ENCODE assay signal across 14 mouse cellular contexts in the genomic region with DNA sequence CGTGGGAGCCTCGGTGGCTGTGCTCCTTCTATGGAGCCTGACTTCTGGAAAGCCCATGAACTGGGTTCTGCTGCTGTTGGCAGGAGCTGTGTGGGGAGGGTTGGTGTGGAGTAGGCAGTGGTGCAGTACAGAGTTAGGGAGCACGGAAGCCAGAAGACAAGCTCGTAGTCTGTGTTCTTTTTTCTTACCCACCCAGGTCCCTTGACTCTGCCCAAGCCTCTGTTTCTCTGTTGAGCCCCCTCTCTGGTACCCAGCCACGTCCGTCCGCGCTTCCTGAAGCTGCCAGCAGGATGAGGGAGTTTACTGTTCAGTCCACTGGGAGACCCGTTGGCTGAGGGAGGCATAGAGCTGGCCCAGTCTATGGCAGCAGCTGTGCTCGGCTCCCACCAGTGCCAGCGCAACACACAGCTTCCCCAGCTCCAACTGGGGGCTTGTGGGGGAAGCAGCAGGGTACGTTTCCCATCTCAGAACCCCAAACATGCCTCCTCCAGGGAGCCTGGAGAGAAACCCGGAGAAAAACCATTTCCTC. TPM values are rescaled to one million over a fixed set of nuclear protein-coding genes. Genes with fewer than 3 reads are reported as not detected.
A peak's percentile ranks its signal among the peaks of the same experiment; 100 is the strongest.
DNase-seq lines count a peak whose midpoint lies in the region; ATAC-seq and TF ChIP-seq lines count a peak whose summit lies in the region.
"Had no signal": no experiment of that assay in that cellular context is flagged by ENCODE, and none has a peak within 500 bp of the region (broad histone marks: within the 10 kb centered on the region; RNA-seq: fewer than 3 reads in every experiment).

No protein-coding gene starts in this region.

- H3K4me1 ChIP-seq in kidney, embryonic 16.5 days (ENCODE audit: insufficient read depth, low read length), result no peaks in the 10 kb centered on the region
- H3K4me1 ChIP-seq in forebrain, embryonic 13.5 days, result peaks cover 22% of the 10 kb centered on the region
- H3K4me1 ChIP-seq in hindbrain, postnatal 0 days (ENCODE audit: insufficient read depth, low read length), result 0 out of 2 replicates have a peak, but pooled peaks cover 4% of the 10 kb centered on the region
- H3K4me1 ChIP-seq in midbrain, postnatal 0 days (ENCODE audit: insufficient read depth, low read length), result no peaks in the 10 kb centered on the region

- no peak for DNase-seq in kidney, postnatal 25 days
- DNase-seq in hindbrain, postnatal 0 days (ENCODE audit: low spot score), result peak; percentile 72
- DNase-seq in midbrain, postnatal 0 days (ENCODE audit: low spot score), result peak; percentile 69
- no peak for DNase-seq in lung, postnatal 36 days
- no peak for DNase-seq in B cell, adult 2 months
- no peak for DNase-seq in urinary bladder, postnatal 25 days (ENCODE audit: low spot score)
- DNase-seq: adrenal gland, adult 8-10 months; thymus, adult 2 months had no signal

- H3K27me3 ChIP-seq in kidney, embryonic 16.5 days (ENCODE audit: insufficient read depth, low read length), result no peaks in the 10 kb centered on the region
- H3K27me3 ChIP-seq in forebrain, embryonic 13.5 days, result no peaks in the 10 kb centered on the region
- no peaks in the 10 kb centered on the region for H3K27me3 ChIP-seq in hindbrain, postnatal 0 days (ENCODE audit: insufficient read depth, low read length)
- no peaks in the 10 kb centered on the region for H3K27me3 ChIP-seq in midbrain, postnatal 0 days (ENCODE audit: insufficient read depth, low read length)
- H3K27me3 ChIP-seq: embryonic facial prominence, embryonic 13.5 days had no signal

- H3K36me3 ChIP-seq in kidney, embryonic 16.5 days (ENCODE audit: insufficient read depth, low read length), result peaks cover 53% of the 10 kb centered on the region
- H3K36me3 ChIP-seq in forebrain, embryonic 13.5 days (ENCODE audit: poor library complexity, severe bottlenecking), result peaks cover 61% of the 10 kb centered on the region
- peaks cover 49% of the 10 kb centered on the region for H3K36me3 ChIP-seq in hindbrain, postnatal 0 days (ENCODE audit: insufficient read depth, low read length)
- peaks cover 43% of the 10 kb centered on the region for H3K36me3 ChIP-seq in midbrain, postnatal 0 days (ENCODE audit: insufficient read depth, low read length)

- H3K27ac ChIP-seq in kidney, embryonic 16.5 days (ENCODE audit: low read length), result no peak overlapping the region
- peak overlapping the region; percentile 76 for H3K27ac ChIP-seq in forebrain, embryonic 13.5 days
- H3K27ac ChIP-seq in hindbrain, postnatal 0 days, result peak overlapping the region; percentile 73
- H3K27ac ChIP-seq in midbrain, postnatal 0 days (ENCODE audit: low read depth, low read length), result no peak overlapping the region
- H3K27ac ChIP-seq: embryonic facial prominence, embryonic 13.5 days; macrophage had no signal

- peak; percentile 49 for TF ChIP-seq CTCF in hindbrain, postnatal 0 days (IDR thresholded peaks at IDR 0.05; ENCODE audit: low read depth)
- no peak for TF ChIP-seq CTCF in midbrain, postnatal 0 days (IDR thresholded peaks at IDR 0.05)

- H3K9me3 ChIP-seq in kidney, embryonic 16.5 days (ENCODE audit: low read length), result no peaks in the 10 kb centered on the region
- no peaks in the 10 kb centered on the region for H3K9me3 ChIP-seq in forebrain, embryonic 13.5 days (replicated peaks)
- no peaks in the 10 kb centered on the region for H3K9me3 ChIP-seq in hindbrain, postnatal 0 days (ENCODE audit: low read length)
- no peaks in the 10 kb centered on the region for H3K9me3 ChIP-seq in midbrain, postnatal 0 days (ENCODE audit: low read length)
- H3K9me3 ChIP-seq: embryonic facial prominence, embryonic 13.5 days had no signal

- peak; percentile 25; the same call in 1 of the 2 replicates for ATAC-seq in kidney, embryonic 16.5 days (ENCODE audit: low FRiP score, low TSS enrichment)
- ATAC-seq in forebrain, embryonic 13.5 days, result peak; percentile 62
- ATAC-seq in hindbrain, postnatal 0 days, result peak; percentile 80
- ATAC-seq in midbrain, postnatal 0 days (ENCODE audit: low FRiP score), result peak; percentile 50; the same call in 1 of the 2 replicates

- 74% methylated on average over 13 of the region's 13 CpGs for WGBS in kidney, embryonic 16.5 days
- 74% methylated on average over 13 of the region's 13 CpGs for WGBS in forebrain, embryonic 13.5 days
- WGBS in hindbrain, postnatal 0 days, result 30% methylated on average over 13 of the region's 13 CpGs
- 49% methylated on average over 13 of the region's 13 CpGs for WGBS in midbrain, postnatal 0 days

- H3K4me2 ChIP-seq in kidney, embryonic 16.5 days (replicated peaks; ENCODE audit: low read depth, low read length), result no peak overlapping the region
- H3K4me2 ChIP-seq in forebrain, embryonic 13.5 days, result no peak overlapping the region
- no peak overlapping the region for H3K4me2 ChIP-seq in hindbrain, postnatal 0 days (ENCODE audit: low read depth, low read length)
- no peak overlapping the region for H3K4me2 ChIP-seq in midbrain, postnatal 0 days (ENCODE audit: low read depth, low read length, poor library complexity, severe bottlenecking)
- H3K4me2 ChIP-seq: embryonic facial prominence, embryonic 13.5 days had no signal

- H3K9ac ChIP-seq in kidney, embryonic 16.5 days (replicated peaks; ENCODE audit: low read length), result no peak overlapping the region
- no peak overlapping the region for H3K9ac ChIP-seq in forebrain, embryonic 13.5 days
- no peak overlapping the region; the same call in 1 of the 2 replicates for H3K9ac ChIP-seq in hindbrain, postnatal 0 days (replicated peaks; ENCODE audit: low read length)
- no peak overlapping the region for H3K9ac ChIP-seq in midbrain, postnatal 0 days (replicated peaks; ENCODE audit: low read length, poor library complexity, severe bottlenecking)
- H3K9ac ChIP-seq: embryonic facial prominence, embryonic 13.5 days had no signal

- H3K4me3 ChIP-seq in kidney, embryonic 16.5 days (ENCODE audit: low read length), result no peak overlapping the region
- H3K4me3 ChIP-seq in forebrain, embryonic 13.5 days, result no peak overlapping the region
- no peak overlapping the region for H3K4me3 ChIP-seq in hindbrain, postnatal 0 days (ENCODE audit: low read length)
- no peak overlapping the region for H3K4me3 ChIP-seq in midbrain, postnatal 0 days (ENCODE audit: low read depth, low read length)
- H3K4me3 ChIP-seq: embryonic facial prominence, embryonic 13.5 days had no signal

RNA-seq across cellular contexts. Expression of gene Nhlh1, which starts 7.3 kb away (rescaled TPM):
- not detected in 2 replicates for polyA plus RNA-seq in kidney, embryonic 16.5 days (2015; fragmentation: Nextera tagmentation; extraction: Ambion mirVana)
- polyA plus RNA-seq in forebrain, embryonic 13.5 days (2015; fragmentation: Nextera tagmentation; extraction: Ambion mirVana), result 7.3 and 7.8 TPM in 2 replicates
- 13.3 and 17.3 TPM in 2 replicates for total RNA-seq in hindbrain, postnatal 0 days (2014; rRNA removed)
- polyA plus RNA-seq in hindbrain, postnatal 0 days (2015; fragmentation: Nextera tagmentation; extraction: Ambion mirVana), result 2.3 and 2.4 TPM in 2 replicates
- total RNA-seq in midbrain, postnatal 0 days (2014; rRNA removed), result 0.38 and 3.6 TPM in 2 replicates
- polyA plus RNA-seq in midbrain, postnatal 0 days (2015; fragmentation: Nextera tagmentation; extraction: Ambion mirVana), result 0.12 TPM in 1 of 2 replicates, not detected in the other
- total RNA-seq: adrenal gland, adult 8-10 months; ES-E14 had no signal
- polyA plus RNA-seq: heart, embryonic 14.5 days; macrophage had no signal

RNA-seq across cellular contexts. Expression of gene Copa, which starts 17.7 kb away (rescaled TPM):
- 260 and 264 TPM in 2 replicates for polyA plus RNA-seq in kidney, embryonic 16.5 days (2015; fragmentation: Nextera tagmentation; extraction: Ambion mirVana)
- polyA plus RNA-seq in forebrain, embryonic 13.5 days (2015; fragmentation: Nextera tagmentation; extraction: Ambion mirVana), result 174 and 194 TPM in 2 replicates
- total RNA-seq in hindbrain, postnatal 0 days (2014; rRNA removed), result 189 and 191 TPM in 2 replicates
- polyA plus RNA-seq in hindbrain, postnatal 0 days (2015; fragmentation: Nextera tagmentation; extraction: Ambion mirVana), result 136 and 142 TPM in 2 replicates
- total RNA-seq in midbrain, postnatal 0 days (2014; rRNA removed), result 207 and 225 TPM in 2 replicates
- 149 and 155 TPM in 2 replicates for polyA plus RNA-seq in midbrain, postnatal 0 days (2015; fragmentation: Nextera tagmentation; extraction: Ambion mirVana)

RNA-seq across cellular contexts. Expression of gene Ncstn, which starts 17.9 kb away (rescaled TPM):
- 160 and 164 TPM in 2 replicates for polyA plus RNA-seq in kidney, embryonic 16.5 days (2015; fragmentation: Nextera tagmentation; extraction: Ambion mirVana)
- polyA plus RNA-seq in forebrain, embryonic 13.5 days (2015; fragmentation: Nextera tagmentation; extraction: Ambion mirVana), result 95.5 and 106 TPM in 2 replicates
- total RNA-seq in hindbrain, postnatal 0 days (2014; rRNA removed), result 77.5 and 86.9 TPM in 2 replicates
- 95.0 and 101 TPM in 2 replicates for polyA plus RNA-seq in hindbrain, postnatal 0 days (2015; fragmentation: Nextera tagmentation; extraction: Ambion mirVana)
- 70.3 and 78.7 TPM in 2 replicates for total RNA-seq in midbrain, postnatal 0 days (2014; rRNA removed)
- polyA plus RNA-seq in midbrain, postnatal 0 days (2015; fragmentation: Nextera tagmentation; extraction: Ambion mirVana), result 93.3 and 93.7 TPM in 2 replicates

RNA-seq across cellular contexts. Expression of gene Vangl2, which starts 36.4 kb away (rescaled TPM):
- 14.6 and 19.0 TPM in 2 replicates for polyA plus RNA-seq in kidney, embryonic 16.5 days (2015; fragmentation: Nextera tagmentation; extraction: Ambion mirVana)
- 55.0 and 55.4 TPM in 2 replicates for polyA plus RNA-seq in forebrain, embryonic 13.5 days (2015; fragmentation: Nextera tagmentation; extraction: Ambion mirVana)
- 86.6 and 117 TPM in 2 replicates for total RNA-seq in hindbrain, postnatal 0 days (2014; rRNA removed)
- 33.0 and 36.5 TPM in 2 replicates for polyA plus RNA-seq in hindbrain, postnatal 0 days (2015; fragmentation: Nextera tagmentation; extraction: Ambion mirVana)
- 85.8 and 115 TPM in 2 replicates for total RNA-seq in midbrain, postnatal 0 days (2014; rRNA removed)
- 43.1 and 44.2 TPM in 2 replicates for polyA plus RNA-seq in midbrain, postnatal 0 days (2015; fragmentation: Nextera tagmentation; extraction: Ambion mirVana)

Comparison
In these comparisons a context has a peak if more than half of its experiments do, and no peak if none do; other contexts are left out.
1. ATAC-seq: peak in every context shown above with its lines; median percentile 80 in hindbrain, postnatal 0 days; 62 in forebrain, embryonic 13.5 days; 50 in midbrain, postnatal 0 days; 25 in kidney, embryonic 16.5 days.
2. H3K27ac ChIP-seq: peak in forebrain, embryonic 13.5 days (single experiment) and hindbrain, postnatal 0 days (single experiment); none in kidney, embryonic 16.5 days (single experiment) and midbrain, postnatal 0 days (single experiment).
3. DNase-seq: peak in hindbrain, postnatal 0 days (single experiment) and midbrain, postnatal 0 days (single experiment); none in kidney, postnatal 25 days (0 of 2), lung, postnatal 36 days (single experiment), B cell, adult 2 months (0 of 2) and urinary bladder, postnatal 25 days (single experiment).